ENCODE assay signal across 24 mouse cellular contexts in genomic region chr14:28271846-28272245, GRCm38 (mm10).
DNase-seq lines count a peak whose midpoint lies in the region; ATAC-seq and TF ChIP-seq lines count a peak whose summit lies in the region.
"Had no signal": no experiment of that assay in that cellular context is flagged by ENCODE, and none has a peak within 500 bp of the region (broad histone marks: within the 10 kb centered on the region; RNA-seq: fewer than 3 reads in every experiment).

No protein-coding gene starts in this region.

- TF ChIP-seq CTCF in brain, embryonic 14.5 days (IDR thresholded peaks at IDR 0.05; ENCODE audit: borderline replicate concordance, extremely low read depth, insufficient read depth, insufficient read length): no peak
- no peak for TF ChIP-seq CTCF in stomach, postnatal 0 days (IDR thresholded peaks at IDR 0.05; ENCODE audit: low read depth)

- H3K9me3 ChIP-seq in hindbrain, embryonic 12.5 days (replicated peaks): no peaks in the 10 kb centered on the region
- no peaks in the 10 kb centered on the region for H3K9me3 ChIP-seq in hindbrain, embryonic 11.5 days (ENCODE audit: control insufficient read depth, low read length)
- no peaks in the 10 kb centered on the region for H3K9me3 ChIP-seq in midbrain, embryonic 14.5 days (ENCODE audit: control insufficient read depth, low read length)
- H3K9me3 ChIP-seq in midbrain, embryonic 13.5 days: no peaks in the 10 kb centered on the region
- no peaks in the 10 kb centered on the region for H3K9me3 ChIP-seq in stomach, postnatal 0 days (ENCODE audit: control insufficient read depth, low read length)
- H3K9me3 ChIP-seq: forebrain, embryonic 10.5 days; forebrain, embryonic 13.5 days; heart, embryonic 10.5 days; heart, embryonic 13.5 days had no signal

- H3K27me3 ChIP-seq in hindbrain, embryonic 12.5 days: no peaks in the 10 kb centered on the region
- H3K27me3 ChIP-seq in hindbrain, embryonic 11.5 days (ENCODE audit: control insufficient read depth, insufficient read depth, low read length): no peaks in the 10 kb centered on the region
- H3K27me3 ChIP-seq in midbrain, embryonic 14.5 days (ENCODE audit: control insufficient read depth, insufficient read depth, low read length): no peaks in the 10 kb centered on the region
- H3K27me3 ChIP-seq in midbrain, embryonic 13.5 days: no peaks in the 10 kb centered on the region
- no peaks in the 10 kb centered on the region for H3K27me3 ChIP-seq in stomach, postnatal 0 days (ENCODE audit: control insufficient read depth, insufficient read depth, low read length)
- H3K27me3 ChIP-seq: forebrain, embryonic 13.5 days had no signal

- no peak for DNase-seq in hindbrain, embryonic 11.5 days (ENCODE audit: low spot score)
- peak; percentile 67 for DNase-seq in midbrain, embryonic 14.5 days
- peak; percentile 57 for DNase-seq in brain, embryonic 14.5 days (ENCODE audit: low read depth)
- no peak for DNase-seq in stomach, postnatal 0 days (ENCODE audit: low spot score)
- DNase-seq: adrenal gland, adult 8-10 months; adrenal gland, postnatal 25 days; cerebellum, adult 18-20 months; cerebellum, adult 9-10 months; cerebellum, postnatal 14 days; gastrocnemius, postnatal 10 days; gastrocnemius, postnatal 36 days; heart, adult 2 months; heart, postnatal 14 days; heart, postnatal 4 days had no signal

- ATAC-seq in hindbrain, embryonic 12.5 days (ENCODE audit: low FRiP score): no peak
- ATAC-seq in hindbrain, embryonic 11.5 days (ENCODE audit: low FRiP score): no peak
- no peak for ATAC-seq in midbrain, embryonic 14.5 days (ENCODE audit: low FRiP score, low TSS enrichment)
- ATAC-seq in midbrain, embryonic 13.5 days: no peak
- no peak for ATAC-seq in stomach, postnatal 0 days (ENCODE audit: low FRiP score, low TSS enrichment)
- ATAC-seq: activated CD4-positive, CD25-positive, alpha-beta regulatory T cell, adult 4 months; forebrain, embryonic 13.5 days; forebrain, embryonic 16.5 days; inflammation-experienced regulatory T-cells, adult 6 months had no signal

- H3K9ac ChIP-seq in hindbrain, embryonic 12.5 days: no peak overlapping the region
- H3K9ac ChIP-seq in hindbrain, embryonic 11.5 days (ENCODE audit: low read depth, low read length): no peak overlapping the region
- no peak overlapping the region for H3K9ac ChIP-seq in midbrain, embryonic 14.5 days (replicated peaks; ENCODE audit: low read length)
- H3K9ac ChIP-seq in midbrain, embryonic 13.5 days (replicated peaks): no peak overlapping the region
- H3K9ac ChIP-seq in stomach, postnatal 0 days (ENCODE audit: low read length): no peak overlapping the region
- H3K9ac ChIP-seq: forebrain, embryonic 13.5 days; heart, embryonic 13.5 days; hindbrain, embryonic 14.5 days had no signal

- no peaks in the 10 kb centered on the region for H3K36me3 ChIP-seq in hindbrain, embryonic 12.5 days
- H3K36me3 ChIP-seq in hindbrain, embryonic 11.5 days (ENCODE audit: control insufficient read depth, insufficient read depth, low read length): no peaks in the 10 kb centered on the region
- H3K36me3 ChIP-seq in midbrain, embryonic 14.5 days (ENCODE audit: control insufficient read depth, insufficient read depth, low read length): no peaks in the 10 kb centered on the region
- H3K36me3 ChIP-seq in midbrain, embryonic 13.5 days: no peaks in the 10 kb centered on the region
- no peaks in the 10 kb centered on the region for H3K36me3 ChIP-seq in stomach, postnatal 0 days (ENCODE audit: control insufficient read depth, insufficient read depth, low read length)
- H3K36me3 ChIP-seq: forebrain, embryonic 10.5 days; heart, embryonic 10.5 days; heart, embryonic 13.5 days had no signal

- H3K27ac ChIP-seq in hindbrain, embryonic 12.5 days: 0 out of 2 replicates have a peak overlapping the region, but pooled peaks have one; percentile 17
- H3K27ac ChIP-seq in hindbrain, embryonic 11.5 days (ENCODE audit: low read depth, low read length): no peak overlapping the region
- peak overlapping the region; percentile 57; the same call in 1 of the 2 replicates for H3K27ac ChIP-seq in midbrain, embryonic 14.5 days (replicated peaks; ENCODE audit: low read depth, low read length)
- H3K27ac ChIP-seq in midbrain, embryonic 13.5 days: no peak overlapping the region
- no peak overlapping the region for H3K27ac ChIP-seq in stomach, postnatal 0 days (replicated peaks)
- H3K27ac ChIP-seq: forebrain, embryonic 10.5 days; forebrain, embryonic 13.5 days; heart, adult 2 months; heart, embryonic 10.5 days; heart, embryonic 13.5 days; hindbrain, embryonic 14.5 days had no signal

- no peak overlapping the region for H3K4me3 ChIP-seq in hindbrain, embryonic 12.5 days
- no peak overlapping the region for H3K4me3 ChIP-seq in hindbrain, embryonic 11.5 days (ENCODE audit: low read depth, low read length)
- H3K4me3 ChIP-seq in midbrain, embryonic 14.5 days (replicated peaks; ENCODE audit: low read depth, low read length): no peak overlapping the region
- no peak overlapping the region for H3K4me3 ChIP-seq in midbrain, embryonic 13.5 days (replicated peaks)
- H3K4me3 ChIP-seq in stomach, postnatal 0 days (ENCODE audit: low read depth, low read length): no peak overlapping the region
- H3K4me3 ChIP-seq: forebrain, embryonic 10.5 days; forebrain, embryonic 13.5 days; heart, adult 2 months; heart, embryonic 10.5 days; heart, embryonic 13.5 days had no signal

- H3K4me2 ChIP-seq in hindbrain, embryonic 12.5 days (replicated peaks): no peak overlapping the region
- no peak overlapping the region for H3K4me2 ChIP-seq in hindbrain, embryonic 11.5 days (replicated peaks; ENCODE audit: low read depth, low read length)
- H3K4me2 ChIP-seq in midbrain, embryonic 14.5 days (ENCODE audit: low read length): no peak overlapping the region
- no peak overlapping the region for H3K4me2 ChIP-seq in midbrain, embryonic 13.5 days (replicated peaks)
- H3K4me2 ChIP-seq in stomach, postnatal 0 days (replicated peaks; ENCODE audit: low read depth): no peak overlapping the region
- H3K4me2 ChIP-seq: forebrain, embryonic 13.5 days; heart, embryonic 13.5 days; hindbrain, embryonic 14.5 days had no signal

- H3K4me1 ChIP-seq in hindbrain, embryonic 12.5 days: no peaks in the 10 kb centered on the region
- H3K4me1 ChIP-seq in hindbrain, embryonic 11.5 days (replicated peaks; ENCODE audit: control insufficient read depth, insufficient read depth, low read length): no peaks in the 10 kb centered on the region
- no peaks in the 10 kb centered on the region for H3K4me1 ChIP-seq in midbrain, embryonic 14.5 days (ENCODE audit: control insufficient read depth, insufficient read depth, low read length)
- H3K4me1 ChIP-seq in midbrain, embryonic 13.5 days (replicated peaks): 0 out of 2 replicates have a peak, but pooled peaks cover 3% of the 10 kb centered on the region
- H3K4me1 ChIP-seq in stomach, postnatal 0 days (replicated peaks; ENCODE audit: control insufficient read depth, insufficient read depth): no peaks in the 10 kb centered on the region
- H3K4me1 ChIP-seq: forebrain, embryonic 13.5 days had no signal

- TF ChIP-seq EP300 in stomach, postnatal 0 days (optimal IDR thresholded peaks at IDR 0.05): no peak

- 72% methylated on average over 8 of the region's 8 CpGs for WGBS in hindbrain, embryonic 12.5 days
- WGBS in hindbrain, embryonic 11.5 days: 77% methylated on average over 8 of the region's 8 CpGs
- 61% methylated on average over 8 of the region's 8 CpGs for WGBS in midbrain, embryonic 14.5 days
- WGBS in midbrain, embryonic 13.5 days: 73% methylated on average over 8 of the region's 8 CpGs
- WGBS in stomach, postnatal 0 days: 87% methylated on average over 8 of the region's 8 CpGs

- TF ChIP-seq POLR2A in brain, embryonic 14.5 days (IDR thresholded peaks at IDR 0.05; ENCODE audit: borderline replicate concordance, extremely low read depth, insufficient read depth, insufficient read length, poor library complexity, severe bottlenecking): no peak

Comparison
In these comparisons a context has a peak if more than half of its experiments do, and no peak if none do; other contexts are left out.
1. H3K27ac ChIP-seq: peak in hindbrain, embryonic 12.5 days (single experiment) and midbrain, embryonic 14.5 days (single experiment); none in hindbrain, embryonic 11.5 days (single experiment), midbrain, embryonic 13.5 days (single experiment) and stomach, postnatal 0 days (single experiment).
2. DNase-seq: peak in midbrain, embryonic 14.5 days (single experiment) and brain, embryonic 14.5 days (single experiment); none in hindbrain, embryonic 11.5 days (single experiment) and stomach, postnatal 0 days (single experiment).